Mouse (Mus musculus): Measurements from ENCODE around the gene Serpinb9b.

Gene Serpinb9b

DNA sequence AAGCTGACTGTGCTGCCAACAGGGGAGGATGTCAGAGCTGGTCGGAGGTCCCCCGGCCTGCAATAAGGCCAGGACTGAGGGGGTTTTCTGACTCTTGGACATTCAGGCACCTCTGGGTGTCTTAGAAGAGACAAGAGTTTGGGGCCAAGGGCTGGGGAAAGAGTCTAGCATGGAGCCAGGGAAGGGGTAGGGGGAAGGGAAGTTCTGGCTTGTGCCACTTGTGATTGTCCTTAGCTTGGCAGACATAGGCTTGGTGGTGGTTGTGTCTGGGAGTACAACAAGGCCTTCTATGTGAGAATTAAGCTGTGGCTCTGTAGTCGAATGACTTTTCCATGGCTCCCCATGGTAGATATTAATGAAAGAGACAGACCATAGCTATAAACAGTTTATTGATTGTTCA, 16.3 kb downstream of the Serpinb9b start:
- no peak for DNase-seq (ENCODE audit: low read depth, low spot score)

DNA sequence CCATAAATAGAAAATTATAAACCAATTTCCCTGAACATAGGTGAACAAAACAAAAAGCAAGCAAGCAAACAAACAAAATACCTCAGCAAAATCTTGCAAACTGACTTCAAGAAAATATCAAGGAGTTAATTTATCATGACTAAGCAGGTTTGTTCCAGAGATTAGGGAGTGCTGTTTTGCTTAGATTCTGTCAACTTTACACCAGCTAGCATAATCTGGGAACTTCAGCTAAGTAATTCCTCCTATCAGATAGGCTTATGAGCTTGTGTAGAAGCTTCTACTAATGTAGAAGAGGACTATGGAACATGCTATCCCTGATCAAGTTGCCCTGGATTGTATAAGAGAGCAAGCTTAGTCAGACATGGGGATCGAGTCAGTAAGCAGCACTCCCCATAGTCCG, 20.0 kb downstream of the Serpinb9b start:
- no peak for DNase-seq (ENCODE audit: low read depth, low spot score)

DNA sequence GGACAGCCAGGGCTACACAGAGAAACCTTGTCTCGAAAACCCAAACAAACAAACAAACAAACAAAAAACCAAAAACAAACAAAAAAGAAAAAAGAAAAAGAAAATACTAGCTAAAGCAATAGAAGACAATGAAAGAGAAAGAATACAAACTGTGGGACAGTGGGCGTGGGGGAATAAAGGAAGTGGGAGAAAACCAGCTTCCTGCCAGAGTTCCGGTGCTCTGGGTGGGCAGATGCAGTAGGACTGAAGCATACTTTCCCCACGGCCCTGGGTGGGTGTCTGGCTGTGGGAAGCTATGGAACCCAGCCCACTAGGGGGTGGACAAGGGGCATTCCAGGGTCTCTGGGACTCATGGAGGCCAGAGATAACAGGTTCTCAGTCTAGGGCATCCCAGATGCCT, 21.0 kb downstream of the Serpinb9b start:
- DNase-seq (ENCODE audit: low read depth, low spot score): no peak

DNA sequence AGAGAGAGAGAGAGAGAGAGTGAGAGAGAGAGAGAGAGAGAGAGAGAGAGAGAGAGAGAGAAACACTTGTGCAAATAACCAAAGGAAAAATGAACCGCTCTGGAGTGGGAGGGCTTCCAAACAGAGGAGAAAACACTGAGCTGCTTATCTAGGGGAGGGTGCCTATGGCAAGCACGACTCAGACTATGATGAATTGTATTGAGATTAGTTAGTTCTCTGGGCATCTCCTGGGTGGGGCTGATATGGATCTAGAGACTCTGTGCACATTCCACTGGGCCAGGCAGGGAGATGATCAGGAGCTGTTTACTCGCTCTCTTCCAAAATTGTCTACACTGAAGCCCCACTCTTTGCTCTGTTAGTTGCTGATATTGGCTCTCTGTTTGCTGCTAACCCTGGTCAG, 24.5 kb downstream of the Serpinb9b start:
- no peak for DNase-seq (ENCODE audit: low read depth, low spot score)

DNA sequence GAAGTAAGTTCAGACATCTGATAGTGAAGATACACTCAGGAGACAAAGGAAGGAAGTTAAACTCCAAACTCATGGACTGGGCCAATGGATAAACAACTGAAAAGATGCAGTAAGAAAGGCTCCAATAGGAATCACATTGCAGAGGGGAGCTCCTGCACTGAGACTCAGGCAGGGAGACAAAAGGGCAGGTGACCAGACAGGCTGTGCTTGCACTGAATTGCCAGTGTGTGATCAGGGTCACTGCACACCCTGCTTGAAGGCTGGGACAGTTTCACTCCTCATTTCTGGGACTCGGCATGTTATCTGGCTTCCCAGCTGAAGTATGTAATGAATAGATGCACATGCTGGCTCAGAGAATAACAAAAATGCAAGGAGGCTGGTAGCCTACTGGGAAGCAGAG, 35.8 kb downstream of the Serpinb9b start:
- no peak for DNase-seq (ENCODE audit: low read depth, low spot score)

DNA sequence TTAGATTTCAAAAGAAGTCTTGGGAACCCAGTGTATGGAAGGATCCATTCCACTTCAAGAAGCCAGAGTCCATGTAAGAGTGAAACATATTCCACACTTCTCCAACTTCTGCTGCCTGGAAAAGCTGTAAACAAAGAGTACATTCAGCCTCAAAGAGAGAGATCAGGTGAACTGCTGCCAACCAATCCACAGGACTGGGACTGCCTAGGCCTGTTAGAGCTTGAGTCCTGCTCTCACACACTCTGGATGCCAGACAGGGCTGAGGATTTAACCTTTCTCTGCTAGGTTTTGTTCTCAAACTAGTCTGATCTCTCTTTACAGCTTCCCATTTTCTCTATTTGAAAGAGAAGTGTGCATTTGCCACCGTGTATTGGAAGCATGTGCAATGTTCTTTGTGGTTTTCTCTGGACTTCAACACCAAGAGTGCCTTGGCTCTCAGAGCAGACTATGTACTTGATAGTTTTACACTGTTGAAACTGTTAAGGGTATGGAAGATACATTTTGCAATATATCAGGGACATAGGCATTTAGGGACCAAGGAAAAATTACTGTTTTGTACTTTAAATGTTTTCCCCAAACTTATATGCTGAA, 40.3 kb downstream of the Serpinb9b start:
- DNase-seq (ENCODE audit: low read depth, low spot score): no peak

DNA sequence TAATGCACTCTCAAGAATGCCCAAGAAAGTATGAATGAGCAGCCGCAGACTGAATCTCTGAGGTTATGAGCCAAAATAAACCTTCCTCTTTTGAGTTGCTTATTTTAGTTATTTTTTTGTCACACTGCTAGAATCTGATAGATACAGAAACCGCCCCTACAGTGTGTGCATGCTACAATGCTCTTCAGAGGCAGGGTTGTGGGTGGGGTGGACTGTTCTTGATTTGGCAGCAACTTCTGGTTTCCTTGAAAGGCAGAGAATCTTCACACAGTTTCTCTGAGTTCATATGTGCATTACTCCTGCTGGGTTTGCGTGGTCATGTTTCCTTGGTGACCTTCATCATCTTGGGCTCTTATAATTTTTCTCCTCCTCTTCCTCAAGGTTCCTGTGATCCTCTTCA, 40.9 kb downstream of the Serpinb9b start:
- DNase-seq (ENCODE audit: low read depth, low spot score): no peak

DNA sequence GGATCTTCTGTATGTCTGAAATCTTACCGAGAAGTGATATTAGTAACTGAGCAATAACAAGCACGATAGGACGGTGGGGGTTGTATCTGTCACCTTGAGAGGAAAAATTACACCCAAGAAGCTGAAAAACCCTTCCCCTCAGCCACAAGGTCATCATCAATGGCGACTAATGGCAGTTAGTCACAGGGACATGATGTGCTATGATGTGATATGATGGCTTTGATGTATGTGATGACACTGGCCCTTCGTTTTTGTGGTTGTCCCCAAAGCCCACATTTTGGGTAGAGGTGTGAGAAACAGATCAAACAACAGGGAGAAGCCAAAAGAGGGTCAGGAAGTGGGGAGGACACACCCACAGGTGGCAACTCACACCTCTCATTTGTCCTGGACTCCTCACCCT, 44.6 kb downstream of the Serpinb9b start:
- no peak for DNase-seq (ENCODE audit: low read depth, low spot score)

DNA sequence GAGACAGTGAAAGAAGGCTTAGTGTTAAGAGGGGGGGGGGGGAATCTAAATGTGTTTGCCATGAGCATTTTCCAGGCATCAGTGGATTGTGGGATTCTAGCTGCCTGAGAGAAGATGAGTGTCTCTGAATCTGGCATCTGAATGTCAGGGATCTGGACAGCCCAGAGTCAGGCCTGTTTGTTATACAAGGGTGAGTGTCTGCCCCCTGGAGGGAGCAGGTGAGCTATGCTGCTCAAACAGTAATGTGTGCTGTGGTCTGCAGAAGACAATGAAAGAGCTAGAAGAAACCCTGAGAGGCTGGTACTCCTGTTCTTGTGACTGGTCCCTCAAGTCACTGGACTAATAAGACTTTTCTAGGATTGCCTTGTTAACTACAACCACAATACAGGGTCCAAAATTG, 46.8 kb downstream of the Serpinb9b start:
- peak; percentile 66 for DNase-seq (ENCODE audit: low read depth, low spot score)

DNA sequence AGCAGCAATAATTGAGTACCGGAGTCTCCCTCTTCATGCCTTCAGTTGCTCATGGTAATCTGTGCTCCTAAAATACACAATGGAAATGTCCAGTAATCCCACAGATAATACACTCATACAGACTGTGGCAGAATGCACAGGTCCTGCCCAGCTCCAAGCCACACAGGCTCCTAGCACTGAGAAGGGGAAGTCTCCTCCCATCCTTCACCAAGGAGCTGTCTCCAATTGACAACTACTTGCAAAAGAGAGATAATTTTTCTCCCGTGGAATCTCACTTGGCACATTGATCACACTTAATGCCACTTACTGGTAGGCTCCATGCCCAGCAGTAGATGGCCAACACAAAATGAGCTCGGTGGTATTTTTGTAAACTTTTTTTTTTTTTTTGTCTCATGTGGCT, 49.0 kb downstream of the Serpinb9b start:
- DNase-seq (ENCODE audit: low read depth, low spot score): no peak

DNA sequence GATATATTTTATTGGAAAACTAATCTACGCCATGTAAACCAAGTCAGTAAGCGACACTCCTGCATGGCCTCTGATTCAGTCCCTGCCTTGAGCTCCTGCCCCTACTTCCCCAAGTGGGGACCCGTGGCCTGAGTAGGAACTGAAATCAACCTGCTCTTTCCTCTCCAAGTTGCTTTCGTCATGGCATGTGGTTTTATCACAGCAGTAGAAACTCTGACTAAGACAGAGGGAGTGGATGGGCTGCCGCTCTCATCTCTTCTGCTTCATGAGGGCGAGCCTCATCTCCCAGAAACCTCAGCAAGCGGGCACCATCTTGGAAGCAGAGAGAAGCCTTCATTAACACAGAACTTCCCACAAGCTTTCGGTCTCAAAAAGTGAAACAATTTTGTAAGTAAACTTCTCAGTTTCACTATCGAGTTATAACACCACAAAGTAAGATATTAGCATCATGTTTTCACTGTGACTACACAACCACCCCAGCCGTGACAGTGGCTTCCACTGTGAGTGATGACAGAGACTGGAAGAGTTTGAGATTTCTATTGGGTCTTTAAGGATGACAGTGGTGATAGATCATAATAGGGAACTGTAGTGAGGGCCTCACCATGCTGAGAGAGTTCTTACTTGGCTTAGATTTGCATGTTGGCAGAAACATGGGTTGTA, 49.9 kb downstream of the Serpinb9b start:
- DNase-seq (ENCODE audit: low read depth, low spot score): no peak

DNA sequence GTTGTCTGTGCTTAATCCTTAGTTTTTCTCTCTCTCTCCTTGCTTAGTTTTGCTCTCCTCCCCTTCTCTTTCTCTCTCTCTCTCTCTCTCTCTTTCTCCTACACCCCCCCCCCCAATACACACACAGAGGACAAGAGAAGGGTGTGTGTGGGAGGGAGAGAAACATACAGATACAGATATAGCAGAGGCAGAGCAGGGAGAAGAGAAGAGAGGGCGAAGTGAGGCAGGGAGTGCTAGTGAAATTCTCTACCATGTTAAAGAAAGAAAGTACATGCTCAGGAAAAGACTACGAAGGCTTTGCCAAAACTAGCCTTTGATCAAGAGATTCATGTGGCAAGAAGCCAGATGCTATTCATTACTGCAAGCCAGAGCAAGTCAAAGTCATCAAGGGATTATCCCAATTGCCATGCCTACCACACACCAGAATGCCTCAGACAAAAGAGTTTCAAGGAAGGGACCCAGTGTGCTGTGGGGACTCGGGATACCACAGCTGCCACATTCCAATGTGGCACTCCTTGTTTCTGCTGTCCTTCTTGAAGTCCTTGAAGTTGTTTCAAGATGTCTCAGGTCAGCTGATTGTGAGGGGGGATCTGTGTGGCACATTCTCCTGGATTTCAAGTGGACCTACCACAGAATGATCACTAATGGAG, 51.0 kb downstream of the Serpinb9b start, which contains the start of gene Serpinb1b:
Serpinb1b (plus strand) TSS at position 520 of the 650 bp plus-strand sequence.
- peak; percentile 37 for DNase-seq (ENCODE audit: low read depth, low spot score)

DNA sequence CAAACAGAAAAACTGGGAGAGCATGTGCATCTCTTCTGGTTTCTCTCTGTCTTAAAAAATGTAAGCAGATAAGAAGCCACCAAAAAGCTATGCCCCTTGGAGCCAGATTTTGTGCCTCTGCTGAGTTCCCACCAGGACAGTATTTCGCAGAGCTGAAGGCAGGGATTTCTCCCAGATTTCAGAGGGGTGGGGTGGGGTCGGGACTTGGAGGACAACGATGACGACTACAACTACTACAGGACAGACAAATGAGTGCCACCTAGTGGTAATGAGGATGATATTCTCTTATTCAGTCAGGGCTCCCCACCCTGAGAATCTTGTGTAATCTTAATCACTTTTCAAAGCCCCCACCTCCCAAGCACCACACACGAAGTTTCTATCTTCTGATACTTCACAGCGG, 52.2 kb downstream of the Serpinb9b start:
- peak; percentile 63 for DNase-seq (ENCODE audit: low read depth, low spot score)

DNA sequence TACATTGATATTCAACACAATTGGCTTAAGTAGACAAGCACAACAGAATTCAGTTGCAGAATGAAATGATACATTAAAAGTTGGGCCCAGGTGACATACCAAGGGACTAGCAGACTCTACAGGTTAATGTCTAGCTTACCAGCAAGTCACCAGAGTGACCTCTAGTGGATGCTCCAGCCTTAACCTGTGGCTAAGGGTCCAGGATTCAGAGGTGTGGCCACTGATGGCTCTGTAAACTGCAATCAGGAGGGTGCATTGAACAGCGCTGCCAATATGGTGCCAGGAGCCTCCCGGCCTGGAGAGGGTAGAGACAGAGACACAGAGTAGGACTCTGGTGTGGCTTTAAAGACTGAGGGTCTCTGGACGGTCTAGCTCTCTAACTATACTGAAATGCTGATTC, 53.1 kb downstream of the Serpinb9b start:
- DNase-seq (ENCODE audit: low read depth, low spot score): peak; percentile 74

DNA sequence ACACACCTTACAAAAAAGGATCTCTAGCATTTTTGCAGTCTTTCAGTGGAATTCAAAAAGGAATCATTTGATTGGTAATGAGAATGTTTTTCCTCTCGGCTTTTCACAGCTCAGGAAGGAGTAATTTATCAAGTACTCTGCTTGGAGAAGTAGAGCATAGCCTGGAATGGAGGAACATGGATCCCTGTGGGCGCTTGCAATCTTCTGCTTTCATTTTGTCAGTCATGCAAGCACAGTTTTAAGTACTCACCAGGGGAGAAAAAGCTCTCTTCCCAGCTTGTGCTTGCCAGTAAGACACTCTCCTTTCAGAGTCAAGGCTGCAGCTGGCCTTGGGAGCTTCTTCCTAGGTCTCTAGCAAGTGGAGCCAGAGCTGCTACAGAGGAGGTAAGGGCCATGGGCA, 56.6 kb downstream of the Serpinb9b start:
- no peak for DNase-seq (ENCODE audit: low read depth, low spot score)

DNA sequence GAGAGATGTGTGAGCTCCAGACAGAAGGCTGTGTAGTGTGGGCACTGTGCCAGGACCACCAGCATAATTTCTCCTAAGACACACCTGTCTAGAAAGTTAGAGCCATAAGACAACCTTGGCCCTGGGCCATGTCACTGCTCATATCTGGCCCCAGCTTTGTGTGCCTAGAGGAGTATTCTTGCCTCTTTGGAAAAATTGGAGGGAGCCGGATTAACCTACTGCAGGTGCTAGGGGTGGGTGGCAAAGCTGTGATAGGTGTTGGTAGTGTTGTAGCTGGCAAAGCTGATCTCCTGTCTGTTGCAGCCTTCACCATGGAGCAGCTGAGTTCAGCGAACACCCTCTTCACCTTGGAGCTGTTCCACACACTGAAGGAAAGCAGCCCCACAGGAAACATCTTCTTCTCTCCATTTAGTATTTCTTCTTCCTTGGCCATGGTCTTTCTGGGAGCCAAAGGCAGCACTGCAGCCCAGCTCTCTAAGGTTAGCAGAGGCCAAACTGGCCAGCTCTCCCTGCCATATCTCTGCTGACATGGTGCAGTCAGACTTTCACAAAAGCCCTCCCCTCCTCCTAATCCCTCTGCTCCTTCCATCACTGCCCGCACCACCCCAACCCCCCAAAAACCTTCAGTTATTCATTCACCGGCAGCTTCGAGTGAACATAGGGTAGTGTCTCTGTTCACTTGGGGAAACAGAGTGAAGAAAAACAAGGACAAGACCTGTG, 57.9 kb downstream of the Serpinb9b start:
- no peak for DNase-seq (ENCODE audit: low read depth, low spot score)

DNA sequence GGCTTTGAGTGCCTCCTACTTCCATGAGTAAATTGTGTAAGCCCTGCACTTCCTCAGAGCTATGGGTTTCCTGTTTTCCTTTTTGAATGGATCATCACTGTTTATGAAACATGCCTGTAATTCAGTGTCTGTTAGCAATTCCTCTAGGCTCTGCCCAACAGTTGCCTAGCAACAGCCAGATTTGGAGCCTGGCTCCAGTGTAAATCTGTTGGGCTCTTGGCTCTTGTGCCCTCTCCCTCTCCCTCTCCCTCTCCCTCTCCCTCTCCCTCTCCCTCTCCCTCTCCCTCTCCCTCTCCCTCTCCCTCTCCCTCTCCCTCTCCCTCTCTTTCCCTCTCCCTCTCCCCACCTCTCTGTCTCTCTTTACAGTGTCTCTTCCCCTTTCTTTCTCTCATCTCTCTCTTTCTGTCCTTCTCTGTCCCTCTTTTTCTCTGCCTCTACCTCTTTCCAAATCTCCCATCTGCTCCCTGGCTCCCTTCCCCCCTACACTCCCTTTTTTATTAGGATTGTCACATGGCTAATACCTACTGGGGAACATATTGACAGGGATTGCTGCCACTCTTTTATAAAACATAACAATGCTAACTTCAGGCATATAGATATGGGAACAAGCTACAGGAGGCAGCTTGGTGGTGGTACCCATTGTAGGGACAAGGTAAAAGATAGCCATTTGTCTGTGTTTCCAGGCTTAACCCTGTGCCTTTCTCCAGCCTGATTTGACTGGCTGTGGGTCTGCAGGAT, 58.6 kb downstream of the Serpinb9b start:
- DNase-seq (ENCODE audit: low read depth, low spot score): no peak

DNA sequence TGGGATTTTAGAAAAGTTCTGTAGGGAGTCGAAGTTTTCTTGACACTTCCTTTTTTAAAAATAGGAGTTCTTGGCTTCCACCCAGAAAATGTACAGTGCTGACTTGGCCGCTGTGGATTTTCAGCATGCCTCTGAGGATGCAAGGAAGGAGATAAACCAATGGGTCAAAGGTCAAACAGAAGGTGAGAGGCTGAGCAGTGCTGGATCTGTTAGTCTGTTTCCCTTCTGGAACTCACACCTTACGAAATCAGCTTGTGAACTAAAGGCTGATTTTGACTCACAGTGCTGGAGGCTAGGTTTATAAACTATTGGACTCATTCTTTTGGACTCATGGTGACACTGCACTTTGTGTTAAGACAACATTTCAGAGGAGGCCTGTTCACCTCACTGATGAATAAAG, 62.4 kb downstream of the Serpinb9b start:
- DNase-seq (ENCODE audit: low read depth, low spot score): peak; percentile 21

DNA sequence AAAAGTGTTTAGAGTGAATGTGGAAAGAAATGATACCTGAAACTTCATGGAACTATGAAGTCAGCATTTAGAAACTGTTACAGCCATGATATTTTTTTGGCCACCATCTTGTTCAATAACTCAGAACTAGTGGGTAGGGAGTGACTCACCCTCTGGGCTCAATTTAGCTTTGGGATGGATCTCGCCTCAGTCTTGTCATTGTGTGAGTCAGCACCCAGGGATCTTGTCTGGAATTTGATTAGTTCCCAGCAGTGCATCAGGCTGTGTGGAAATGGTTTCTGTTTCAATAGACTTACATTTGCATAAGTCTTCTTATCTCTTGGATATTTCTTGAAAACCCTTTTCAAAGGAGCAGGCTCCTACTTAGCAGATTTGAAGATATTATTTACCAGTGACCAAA, 63.3 kb downstream of the Serpinb9b start:
- no peak for DNase-seq (ENCODE audit: low read depth, low spot score)

DNA sequence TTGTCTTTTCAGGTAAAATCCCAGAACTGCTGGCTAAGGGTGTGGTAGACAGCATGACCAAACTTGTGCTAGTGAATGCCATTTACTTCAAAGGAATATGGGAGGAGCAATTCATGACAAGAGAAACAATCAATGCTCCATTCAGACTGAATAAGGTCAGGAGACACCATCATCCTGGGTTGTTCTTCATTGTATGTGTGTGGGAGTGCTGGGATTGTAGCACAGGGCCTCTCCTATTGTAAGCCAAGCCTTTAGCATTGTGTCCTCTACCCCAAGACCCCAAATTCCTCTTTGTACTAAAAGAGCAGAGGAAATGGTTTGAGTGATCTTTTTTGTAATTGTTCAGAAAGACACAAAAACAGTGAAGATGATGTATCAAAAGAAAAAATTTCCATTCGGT, 64.1 kb downstream of the Serpinb9b start:
- peak; percentile 62 for DNase-seq (ENCODE audit: low read depth, low spot score)

Measured in ES-CJ7 (cell line).